Mouse (Mus musculus) frontal cortex, postnatal 10 days (tissue): ENCODE measurements around the gene C530025M09Rik.

Experiments
- DNase-seq, 2 experiments: peaks; one replicate each; pipeline ENCODE4 v3.0.0; 2022; ENCODE audit warnings: low spot score in 2 of 2, mixed read lengths in 1 of 2

Gene C530025M09Rik

GRCm38 (mm10) chr2:149804599-149805140 is 26.3 kb downstream of the C530025M09Rik start:
- no peak for DNase-seq

GRCm38 (mm10) chr2:149798613-149799012 is 32.4 kb downstream of the C530025M09Rik start:
- no peak for DNase-seq
